Mouse (Mus musculus): ENCODE data around the gene Dnah6. TPM values are rescaled to one million over a fixed set of nuclear protein-coding genes. Genes with fewer than 3 reads are reported as not detected.

The Dnah6 gene
- polyA plus RNA-seq, 1 experiment = 1.9 TPM

DNA sequence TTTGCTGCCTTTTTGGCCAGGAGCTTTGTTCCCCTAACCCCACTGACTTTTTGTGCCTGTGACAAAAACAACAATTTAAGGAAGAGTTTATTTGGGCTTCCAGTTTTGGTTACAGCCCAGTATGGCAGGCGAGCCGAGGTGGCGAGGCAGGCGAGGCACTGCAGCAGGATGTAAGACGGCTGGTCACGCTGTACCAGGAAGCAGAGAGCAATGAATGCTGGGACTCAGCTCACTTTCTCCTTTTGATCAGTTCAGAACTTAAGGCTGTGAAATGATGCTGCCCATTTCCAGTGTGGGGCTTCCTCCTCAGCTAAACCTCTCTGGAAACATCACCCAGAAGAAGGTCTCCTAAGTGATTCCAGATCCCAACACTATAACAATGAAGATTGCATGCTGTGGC, 239.6 kb downstream of the Dnah6 start:
- WGBS = 67% methylated on average over 6 of the region's 6 CpGs
- Histone ChIP-seq H3K27me3 (ENCODE audit: control insufficient read depth, insufficient read depth, low read length) (no peaks in the 10 kb centered on the region), H3K4me3 (replicated peaks; ENCODE audit: insufficient read depth, low read depth, low read length) (no peak overlapping the region), H3K27ac (ENCODE audit: insufficient read depth, low read length) (no peak overlapping the region), H3K4me1 (ENCODE audit: control insufficient read depth, insufficient read depth, low read length) (no peaks in the 10 kb centered on the region)
- no peak for TF ChIP-seq CTCF (IDR thresholded peaks at IDR 0.05; ENCODE audit: borderline replicate concordance, insufficient read depth, low read depth, low read length)
- no peak for TF ChIP-seq POLR2A (IDR thresholded peaks at IDR 0.05; ENCODE audit: borderline replicate concordance, insufficient read depth, low read length)
- DNase-seq = no peak

DNA sequence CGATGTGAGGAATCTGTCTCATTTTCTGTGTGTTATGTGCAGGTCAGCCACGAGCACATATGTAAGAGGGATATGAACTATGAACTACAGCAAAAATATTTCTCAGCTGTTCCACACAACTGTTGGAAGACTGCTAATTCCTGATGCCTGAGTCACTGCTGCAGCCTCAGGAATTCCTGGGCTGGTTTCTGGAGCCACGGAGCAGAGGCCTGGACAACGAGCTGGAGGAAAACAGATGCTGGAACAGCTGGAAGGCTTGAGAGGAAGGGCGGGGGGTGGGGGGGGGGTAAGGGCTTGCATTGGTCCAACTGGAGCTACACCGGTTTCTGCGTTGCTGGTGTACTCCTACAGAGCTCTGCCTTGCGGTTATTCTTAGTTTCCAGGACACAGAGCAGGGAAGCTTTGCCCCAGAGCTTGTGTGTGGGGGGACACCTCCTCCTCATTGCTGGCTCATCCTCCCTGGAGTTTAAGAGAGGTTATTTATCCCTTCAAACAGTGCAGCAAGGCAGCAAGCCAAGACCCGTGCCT, 240.3 kb downstream of the Dnah6 start:
- Histone ChIP-seq H3K4me3 (replicated peaks; ENCODE audit: insufficient read depth, low read depth, low read length) (no peak overlapping the region), H3K4me1 (ENCODE audit: control insufficient read depth, insufficient read depth, low read length) (no peaks in the 10 kb centered on the region), H3K27ac (ENCODE audit: insufficient read depth, low read length) (no peak overlapping the region), H3K27me3 (ENCODE audit: control insufficient read depth, insufficient read depth, low read length) (no peaks in the 10 kb centered on the region)
- no peak for DNase-seq
- TF ChIP-seq POLR2A (IDR thresholded peaks at IDR 0.05; ENCODE audit: borderline replicate concordance, insufficient read depth, low read length) (no peak), CTCF (IDR thresholded peaks at IDR 0.05; ENCODE audit: borderline replicate concordance, insufficient read depth, low read depth, low read length) (no peak)
- WGBS = 48% methylated on average over 9 of the region's 9 CpGs

DNA sequence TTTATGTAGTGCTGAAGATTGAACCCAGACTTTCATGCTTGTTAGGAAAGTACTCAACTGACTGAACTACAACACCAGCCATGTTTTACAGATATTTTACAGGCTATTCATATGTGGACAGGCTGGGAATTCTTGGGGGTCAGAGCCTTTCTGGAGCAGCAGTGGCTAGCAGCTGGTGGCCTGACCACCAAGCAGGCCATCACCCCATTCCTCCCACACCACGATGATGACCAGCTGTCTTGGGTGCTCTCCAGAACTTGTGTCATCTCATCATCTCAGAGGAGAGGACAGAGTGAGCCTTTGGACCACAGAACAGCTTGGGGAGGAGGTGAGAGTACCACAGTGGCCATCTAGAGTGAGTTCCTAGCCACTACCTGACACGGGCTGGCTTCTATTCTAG, 244.6 kb downstream of the Dnah6 start:
- TF ChIP-seq POLR2A (IDR thresholded peaks at IDR 0.05; ENCODE audit: borderline replicate concordance, insufficient read depth, low read length) (no peak), CTCF (IDR thresholded peaks at IDR 0.05; ENCODE audit: borderline replicate concordance, insufficient read depth, low read depth, low read length) (no peak)
- no peak for DNase-seq
- no peak overlapping the region for H3K4me3 ChIP-seq (replicated peaks; ENCODE audit: insufficient read depth, low read depth, low read length)
- no peaks in the 10 kb centered on the region for H3K27me3 ChIP-seq (ENCODE audit: control insufficient read depth, insufficient read depth, low read length)
- H3K4me1 ChIP-seq (ENCODE audit: control insufficient read depth, insufficient read depth, low read length) = no peaks in the 10 kb centered on the region
- H3K27ac ChIP-seq (ENCODE audit: insufficient read depth, low read length) = no peak overlapping the region
- 59% methylated on average over 2 of the region's 2 CpGs for WGBS

DNA sequence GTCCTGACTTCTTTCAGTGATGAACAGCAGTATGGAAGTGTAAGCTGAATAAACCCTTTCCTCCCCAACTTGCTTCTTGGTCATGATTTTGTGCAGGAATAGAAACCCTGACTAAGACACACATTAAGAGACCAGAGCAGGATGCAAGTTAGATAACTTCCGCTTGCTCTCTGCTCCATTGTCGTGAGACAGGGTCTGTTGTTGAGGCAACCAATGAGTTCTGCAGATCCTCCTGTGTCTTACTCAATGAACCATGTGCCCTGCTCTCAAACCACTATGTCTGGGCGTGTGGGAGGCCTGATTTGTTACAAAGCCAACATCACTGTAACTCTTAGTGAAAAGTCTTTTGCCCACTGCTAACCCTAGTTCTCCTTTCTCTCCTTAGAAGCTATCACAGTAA, 250.4 kb downstream of the Dnah6 start:
- H3K4me3 ChIP-seq (replicated peaks; ENCODE audit: insufficient read depth, low read depth, low read length) = no peak overlapping the region
- H3K27me3 ChIP-seq (ENCODE audit: control insufficient read depth, insufficient read depth, low read length) = no peaks in the 10 kb centered on the region
- WGBS = 65% methylated on average over 3 of the region's 3 CpGs
- no peaks in the 10 kb centered on the region for H3K4me1 ChIP-seq (ENCODE audit: control insufficient read depth, insufficient read depth, low read length)
- DNase-seq = no peak
- no peak overlapping the region for H3K27ac ChIP-seq (ENCODE audit: insufficient read depth, low read length)
- TF ChIP-seq POLR2A (IDR thresholded peaks at IDR 0.05; ENCODE audit: borderline replicate concordance, insufficient read depth, low read length) (no peak), CTCF (IDR thresholded peaks at IDR 0.05; ENCODE audit: borderline replicate concordance, insufficient read depth, low read depth, low read length) (no peak)

DNA sequence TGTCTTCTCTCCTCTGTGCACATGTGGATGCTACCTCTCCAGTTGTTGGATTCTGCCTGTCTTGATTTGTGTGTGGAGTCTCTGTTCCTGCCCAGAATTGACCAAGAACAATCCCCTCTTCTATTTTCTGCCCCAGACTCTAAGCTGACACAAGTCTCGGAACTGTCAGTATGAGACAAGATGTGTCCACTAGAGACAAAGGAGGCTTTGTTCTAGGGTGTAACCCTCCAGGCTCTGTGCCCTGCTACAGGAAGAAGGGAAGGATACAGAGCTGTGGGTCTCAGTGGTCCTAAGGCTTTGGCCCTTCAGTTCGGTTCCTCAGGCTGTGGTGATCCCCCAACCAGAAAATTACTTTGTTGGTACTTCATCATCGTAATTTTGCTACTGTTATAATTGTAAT, 251.7 kb downstream of the Dnah6 start:
- Histone ChIP-seq H3K27ac (ENCODE audit: insufficient read depth, low read length) (no peak overlapping the region), H3K4me1 (ENCODE audit: control insufficient read depth, insufficient read depth, low read length) (no peaks in the 10 kb centered on the region), H3K4me3 (replicated peaks; ENCODE audit: insufficient read depth, low read depth, low read length) (no peak overlapping the region), H3K27me3 (ENCODE audit: control insufficient read depth, insufficient read depth, low read length) (no peaks in the 10 kb centered on the region)
- DNase-seq = no peak
- 55% methylated on average over 3 of the region's 3 CpGs for WGBS
- TF ChIP-seq POLR2A (IDR thresholded peaks at IDR 0.05; ENCODE audit: borderline replicate concordance, insufficient read depth, low read length) (no peak), CTCF (IDR thresholded peaks at IDR 0.05; ENCODE audit: borderline replicate concordance, insufficient read depth, low read depth, low read length) (no peak)

Other genes with a start within 250 kb of the Dnah6 start
- 210 and 214 TPM in 2 replicates for gene Suclg1, start 26.7 kb upstream of the Dnah6 start, polyA plus RNA-seq (2012; rRNA removed)
- not detected in 2 replicates for gene 4931417E11Rik, start 248.0 kb upstream of the Dnah6 start, polyA plus RNA-seq (2012; rRNA removed)

All from cerebellum, adult 2 months (tissue).